Mouse (Mus musculus): ENCODE measurements around the gene Mmgt2.

Gene Mmgt2

GRCm38 (mm10) chr11:62706141-62706540, 57.7 kb downstream of the Mmgt2 start:
- DNase-seq (ENCODE audit: low spot score): no peak

- no peak for DNase-seq (ENCODE audit: low spot score)
These were observed 59.8 kb downstream of the Mmgt2 start for GRCm38 (mm10) chr11:62708252-62708651.

- no peak for DNase-seq (ENCODE audit: low spot score)
These were observed 62.2 kb downstream of the Mmgt2 start for GRCm38 (mm10) chr11:62710657-62711056.

Data from MN1 (cell line).